Mouse (Mus musculus): ENCODE measurements at regions not wholly inside any gene's neighbourhood (a gene's known extent, or its start where the extent isn't known, plus 50 kb on each side); places are given as distances from the start of the nearest gene placed in this dataset.

DNA sequence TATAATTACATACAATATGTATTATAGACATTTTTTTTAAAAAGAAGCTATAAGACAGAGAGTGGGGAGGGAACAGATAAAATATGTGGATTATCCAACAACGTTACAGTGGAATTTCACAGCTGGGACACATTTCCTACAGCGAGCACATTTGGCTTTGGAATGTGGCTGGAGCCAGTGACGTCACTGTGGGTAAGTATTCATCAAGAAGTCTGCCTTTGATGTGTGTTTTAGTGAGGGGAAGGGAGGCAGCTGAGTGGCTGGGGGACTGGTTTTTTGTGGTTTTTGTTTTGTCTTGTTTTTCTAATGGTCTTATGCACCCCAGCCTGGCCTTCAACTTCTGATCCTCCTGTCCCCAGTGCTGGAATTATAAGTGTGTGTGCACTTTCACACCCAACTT is 1161.2 kb upstream of the Gulo start:
- Histone ChIP-seq H3K9ac (no peak overlapping the region), H3K4me3 (ENCODE audit: low read depth, low read length) (no peak overlapping the region), H3K27me3 (ENCODE audit: insufficient read depth, low read length) (no peaks in the 10 kb centered on the region), H3K4me2 (no peak overlapping the region), H3K27ac (ENCODE audit: low read depth) (peak overlapping the region; percentile 63; the same call in 1 of the 2 replicates), H3K36me3 (ENCODE audit: insufficient read depth) (no peaks in the 10 kb centered on the region), H3K4me1 (ENCODE audit: insufficient read depth) (peaks cover 8% of the 10 kb centered on the region), H3K9me3 (ENCODE audit: low read depth, low read length) (no peaks in the 10 kb centered on the region)
- DNase-seq = peak; percentile 91
- ATAC-seq (ENCODE audit: insufficient read depth) = peak; percentile 91
- TF ChIP-seq CTCF (IDR thresholded peaks at IDR 0.05; ENCODE audit: low read depth) = no peak
- WGBS = 3% methylated on average over 3 of the region's 3 CpGs

DNA sequence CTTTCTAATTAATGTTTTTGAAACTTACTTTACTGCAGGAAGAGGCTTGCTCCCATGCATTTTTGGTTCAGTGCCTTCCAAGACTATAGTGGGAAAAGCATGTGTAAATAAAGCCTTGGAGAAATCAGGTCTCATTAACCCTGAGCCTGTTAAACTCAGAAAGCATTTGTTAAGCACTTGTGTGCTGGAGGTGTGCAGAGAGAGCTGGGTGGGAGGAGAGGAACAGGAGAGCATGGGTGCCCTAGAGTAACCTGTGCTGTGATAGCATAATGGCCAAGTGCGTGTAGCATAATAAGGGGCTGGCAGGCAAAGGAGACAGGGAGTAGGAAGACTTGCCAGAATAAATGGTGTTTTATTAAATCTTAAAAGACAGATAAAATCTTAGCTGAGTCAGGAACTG is 1160.2 kb upstream of the Gulo start:
- no peaks in the 10 kb centered on the region for H3K27me3 ChIP-seq (ENCODE audit: insufficient read depth, low read length)
- H3K27ac ChIP-seq (ENCODE audit: low read depth) = no peak overlapping the region
- no peak overlapping the region for H3K4me2 ChIP-seq
- no peak overlapping the region for H3K9ac ChIP-seq
- 42% methylated on average over 1 of the region's 1 CpGs for WGBS
- peaks cover 8% of the 10 kb centered on the region for H3K4me1 ChIP-seq (ENCODE audit: insufficient read depth)
- no peak overlapping the region for H3K4me3 ChIP-seq (ENCODE audit: low read depth, low read length)
- TF ChIP-seq CTCF (IDR thresholded peaks at IDR 0.05; ENCODE audit: low read depth) = no peak
- H3K9me3 ChIP-seq (ENCODE audit: low read depth, low read length) = no peaks in the 10 kb centered on the region
- DNase-seq = no peak
- H3K36me3 ChIP-seq (ENCODE audit: insufficient read depth) = no peaks in the 10 kb centered on the region
- no peak for ATAC-seq (ENCODE audit: insufficient read depth)

DNA sequence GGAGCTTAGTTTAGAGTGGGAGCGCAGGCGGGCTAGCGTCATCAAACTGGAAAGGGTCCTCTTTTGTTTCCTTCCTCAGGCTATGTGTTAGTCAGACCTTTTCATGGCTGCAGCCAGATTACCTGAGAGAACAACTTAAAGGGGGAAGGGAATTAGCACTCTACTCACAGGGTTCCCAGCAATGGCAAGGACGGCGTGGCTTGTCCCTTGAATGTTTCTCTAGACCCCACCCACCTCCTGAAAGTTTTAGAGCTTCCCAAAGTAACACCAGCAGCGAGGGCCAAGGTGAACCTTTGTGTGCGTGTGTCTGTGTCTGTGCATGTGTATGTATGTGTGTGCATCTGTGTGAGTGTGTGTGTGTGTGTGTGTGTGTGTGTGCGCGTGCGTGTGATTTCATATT is 1151.0 kb upstream of the Gulo start:
- TF ChIP-seq CTCF (IDR thresholded peaks at IDR 0.05; ENCODE audit: low read depth) = no peak
- no peak for ATAC-seq (ENCODE audit: insufficient read depth)
- H3K9me3 ChIP-seq (ENCODE audit: low read depth, low read length) = no peaks in the 10 kb centered on the region
- H3K9ac ChIP-seq = no peak overlapping the region
- no peak overlapping the region for H3K27ac ChIP-seq (ENCODE audit: low read depth)
- no peak overlapping the region for H3K4me2 ChIP-seq
- no peaks in the 10 kb centered on the region for H3K4me1 ChIP-seq (ENCODE audit: insufficient read depth)
- no peaks in the 10 kb centered on the region for H3K36me3 ChIP-seq (ENCODE audit: insufficient read depth)
- no peak for DNase-seq
- whole genome bisulfite sequencing = 82% methylated on average over 10 of the region's 10 CpGs
- no peaks in the 10 kb centered on the region for H3K27me3 ChIP-seq (ENCODE audit: insufficient read depth, low read length)
- no peak overlapping the region for H3K4me3 ChIP-seq (ENCODE audit: low read depth, low read length)

DNA sequence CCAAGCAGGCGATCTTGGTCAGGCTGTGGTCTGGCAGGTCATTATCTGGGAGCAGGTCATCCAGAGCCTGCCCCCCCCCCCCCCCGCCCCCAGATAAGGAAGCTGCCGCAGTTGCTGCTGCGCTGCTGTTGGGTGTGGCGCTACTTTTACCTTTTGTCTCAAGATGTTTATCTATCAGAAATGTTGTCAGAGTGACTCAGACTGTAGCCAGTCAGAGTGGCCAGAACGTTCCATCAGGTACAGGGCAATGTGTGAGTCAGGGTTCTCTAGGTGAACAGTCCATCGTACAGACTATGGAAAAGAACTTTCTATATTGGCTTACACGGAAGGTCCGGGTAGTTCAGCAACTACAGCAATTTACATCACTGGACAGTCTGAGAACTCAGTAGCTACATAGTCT is 1149.9 kb upstream of the Gulo start:
- no peak overlapping the region for H3K4me2 ChIP-seq
- H3K9ac ChIP-seq = no peak overlapping the region
- DNase-seq (no peak), ATAC-seq (ENCODE audit: insufficient read depth) (no peak)
- no peaks in the 10 kb centered on the region for H3K4me1 ChIP-seq (ENCODE audit: insufficient read depth)
- no peak overlapping the region for H3K4me3 ChIP-seq (ENCODE audit: low read depth, low read length)
- H3K27me3 ChIP-seq (ENCODE audit: insufficient read depth, low read length) = no peaks in the 10 kb centered on the region
- 51% methylated on average over 9 of the region's 9 CpGs for WGBS
- TF ChIP-seq CTCF (IDR thresholded peaks at IDR 0.05; ENCODE audit: low read depth) = no peak
- no peaks in the 10 kb centered on the region for H3K9me3 ChIP-seq (ENCODE audit: low read depth, low read length)
- H3K27ac ChIP-seq (ENCODE audit: low read depth) = no peak overlapping the region
- no peaks in the 10 kb centered on the region for H3K36me3 ChIP-seq (ENCODE audit: insufficient read depth)

DNA sequence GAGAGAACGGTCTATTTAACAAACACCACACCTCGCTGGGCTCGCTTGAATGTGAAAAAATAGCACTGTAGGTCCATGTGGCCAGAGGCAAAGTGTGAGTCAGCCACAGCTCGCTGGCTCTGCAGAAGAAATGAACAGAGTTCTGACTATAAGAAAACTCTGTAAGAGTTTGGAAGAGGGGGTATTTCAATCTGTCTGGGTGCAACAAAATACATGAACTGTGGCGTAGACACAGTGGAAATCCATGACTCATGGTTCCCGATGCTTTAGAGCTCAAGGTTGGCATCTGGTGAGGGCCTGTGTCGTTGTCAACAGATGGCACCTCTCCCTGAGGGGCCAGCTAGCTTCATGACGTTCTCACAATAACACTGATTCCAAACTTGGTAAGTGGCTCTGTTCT is 1147.4 kb upstream of the Gulo start:
- no peak overlapping the region for H3K4me2 ChIP-seq
- DNase-seq = no peak
- 70% methylated on average over 8 of the region's 8 CpGs for WGBS
- no peaks in the 10 kb centered on the region for H3K4me1 ChIP-seq (ENCODE audit: insufficient read depth)
- H3K9me3 ChIP-seq (ENCODE audit: low read depth, low read length) = no peaks in the 10 kb centered on the region
- no peak overlapping the region for H3K27ac ChIP-seq (ENCODE audit: low read depth)
- no peaks in the 10 kb centered on the region for H3K36me3 ChIP-seq (ENCODE audit: insufficient read depth)
- H3K4me3 ChIP-seq (ENCODE audit: low read depth, low read length) = no peak overlapping the region
- H3K9ac ChIP-seq = no peak overlapping the region
- H3K27me3 ChIP-seq (ENCODE audit: insufficient read depth, low read length) = no peaks in the 10 kb centered on the region
- no peak for ATAC-seq (ENCODE audit: insufficient read depth)
- TF ChIP-seq CTCF (IDR thresholded peaks at IDR 0.05; ENCODE audit: low read depth) = no peak

DNA sequence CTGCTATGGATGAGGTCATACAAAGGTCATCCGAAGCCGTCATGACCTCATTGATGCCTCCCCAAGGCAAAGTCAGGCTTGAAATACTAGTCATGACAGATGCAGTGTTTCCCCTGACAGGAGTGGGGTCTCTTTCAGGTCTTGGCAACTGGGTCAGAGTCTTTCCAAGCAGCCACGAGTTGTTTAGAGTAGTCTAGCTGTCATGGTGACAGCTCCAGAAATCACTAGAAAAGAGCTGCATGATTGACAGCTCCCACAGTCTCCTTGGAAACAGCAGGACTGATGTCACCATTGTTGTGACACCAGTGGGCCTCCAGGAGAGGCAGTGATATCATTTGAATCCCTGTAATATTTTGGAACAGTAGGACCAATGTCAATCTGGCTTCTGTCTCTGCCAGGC is 1144.6 kb upstream of the Gulo start:
- H3K9me3 ChIP-seq (ENCODE audit: low read depth, low read length) = no peaks in the 10 kb centered on the region
- DNase-seq (peak; percentile 67), ATAC-seq (ENCODE audit: insufficient read depth) (peak; percentile 66)
- H3K36me3 ChIP-seq (ENCODE audit: insufficient read depth) = no peaks in the 10 kb centered on the region
- no peak overlapping the region for H3K4me3 ChIP-seq (ENCODE audit: low read depth, low read length)
- 0 out of 2 replicates have a peak, but pooled peaks cover 4% of the 10 kb centered on the region for H3K4me1 ChIP-seq (ENCODE audit: insufficient read depth)
- no peaks in the 10 kb centered on the region for H3K27me3 ChIP-seq (ENCODE audit: insufficient read depth, low read length)
- H3K4me2 ChIP-seq = no peak overlapping the region
- H3K9ac ChIP-seq = no peak overlapping the region
- no peak for TF ChIP-seq CTCF (IDR thresholded peaks at IDR 0.05; ENCODE audit: low read depth)
- no peak overlapping the region for H3K27ac ChIP-seq (ENCODE audit: low read depth)
- whole genome bisulfite sequencing = 28% methylated on average over 3 of the region's 3 CpGs

DNA sequence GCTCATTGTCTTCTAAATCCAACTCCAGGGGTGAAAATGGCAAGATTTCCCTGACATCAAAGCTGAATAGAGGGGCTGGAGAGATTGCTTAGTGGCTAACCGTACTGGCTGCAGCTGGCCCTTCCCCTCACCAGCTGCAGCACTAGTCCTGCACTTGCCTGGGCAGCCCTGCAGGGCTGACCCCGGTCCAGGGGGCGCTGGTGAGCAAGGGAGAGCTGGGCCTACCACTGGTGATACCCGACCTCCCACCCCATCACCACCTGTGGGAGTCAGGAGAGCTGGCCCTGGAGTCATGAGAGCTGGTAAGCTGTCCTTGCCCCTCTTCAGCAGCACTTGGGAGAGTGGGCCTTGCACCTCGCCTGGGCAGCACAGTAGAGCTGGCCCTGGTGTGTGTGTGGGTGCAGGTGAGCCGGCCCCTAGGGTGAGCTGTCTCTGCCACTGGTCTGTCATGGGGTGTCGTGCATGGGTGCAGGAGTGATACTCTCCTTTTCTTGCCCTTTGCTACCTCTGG is 1141.0 kb upstream of the Gulo start:
- Histone ChIP-seq H3K4me1 (ENCODE audit: insufficient read depth) (0 out of 2 replicates have a peak, but pooled peaks cover 4% of the 10 kb centered on the region), H3K9me3 (ENCODE audit: low read depth, low read length) (no peaks in the 10 kb centered on the region), H3K27ac (ENCODE audit: low read depth) (no peak overlapping the region), H3K4me3 (ENCODE audit: low read depth, low read length) (no peak overlapping the region), H3K4me2 (no peak overlapping the region), H3K36me3 (ENCODE audit: insufficient read depth) (no peaks in the 10 kb centered on the region), H3K27me3 (ENCODE audit: insufficient read depth, low read length) (no peaks in the 10 kb centered on the region), H3K9ac (no peak overlapping the region)
- ATAC-seq (ENCODE audit: insufficient read depth) (peak; percentile 47; the same call in 1 of the 2 replicates), DNase-seq (no peak)
- 42% methylated on average over 7 of the region's 7 CpGs for WGBS
- TF ChIP-seq CTCF (IDR thresholded peaks at IDR 0.05; ENCODE audit: low read depth) = peak; percentile 56

DNA sequence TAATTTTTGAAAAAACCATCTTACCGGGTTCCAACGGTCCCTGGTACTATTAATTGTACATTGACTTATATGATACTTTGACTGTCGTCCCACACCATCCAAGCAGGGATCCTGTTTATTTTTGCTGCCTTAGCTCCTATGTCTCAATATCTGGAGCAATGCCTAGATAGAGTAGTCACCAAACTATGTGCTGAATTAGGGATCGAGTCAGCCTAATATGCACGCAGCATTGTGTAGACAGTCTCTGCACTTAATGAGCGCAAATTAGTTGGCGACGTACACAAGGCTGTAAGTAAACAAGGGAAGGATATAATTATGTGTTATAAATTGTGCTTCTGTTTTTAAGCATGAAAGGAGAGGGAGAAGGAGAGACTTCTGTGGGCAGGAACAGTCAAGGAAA is 1140.1 kb upstream of the Gulo start:
- DNase-seq (peak; percentile 65), ATAC-seq (ENCODE audit: insufficient read depth) (no peak; the same call in 1 of the 2 replicates)
- H3K9ac ChIP-seq = no peak overlapping the region
- H3K27ac ChIP-seq (ENCODE audit: low read depth) = no peak overlapping the region
- TF ChIP-seq CTCF (IDR thresholded peaks at IDR 0.05; ENCODE audit: low read depth) = no peak
- no peaks in the 10 kb centered on the region for H3K9me3 ChIP-seq (ENCODE audit: low read depth, low read length)
- H3K4me3 ChIP-seq (ENCODE audit: low read depth, low read length) = no peak overlapping the region
- 51% methylated on average over 8 of the region's 8 CpGs for WGBS
- H3K27me3 ChIP-seq (ENCODE audit: insufficient read depth, low read length) = no peaks in the 10 kb centered on the region
- no peaks in the 10 kb centered on the region for H3K36me3 ChIP-seq (ENCODE audit: insufficient read depth)
- H3K4me1 ChIP-seq (ENCODE audit: insufficient read depth) = 0 out of 2 replicates have a peak, but pooled peaks cover 4% of the 10 kb centered on the region
- H3K4me2 ChIP-seq = no peak overlapping the region
